Mouse (Mus musculus) gastrocnemius, adult 18-20 months (tissue): ENCODE measurements at regions not wholly inside any gene's neighbourhood (a gene's known extent, or its start where the extent isn't known, plus 50 kb on each side); places are given as distances from the start of the nearest gene placed in this dataset. TPM values are rescaled to one million over a fixed set of nuclear protein-coding genes. Genes with fewer than 3 reads are reported as not detected.
A peak's percentile ranks its signal among the peaks of the same experiment; 100 is the strongest.

Source experiments
- DNase-seq: peaks from one replicate; pipeline ENCODE4 v3.0.0; 2021; ENCODE audit warnings: low spot score
- microRNA-seq: library from miRNA; unstranded; fragments of <30 nt; microRNA quantifications from one replicate; pipeline ENCODE4 v1.2.0, GENCODE M21; 2021

DNA sequence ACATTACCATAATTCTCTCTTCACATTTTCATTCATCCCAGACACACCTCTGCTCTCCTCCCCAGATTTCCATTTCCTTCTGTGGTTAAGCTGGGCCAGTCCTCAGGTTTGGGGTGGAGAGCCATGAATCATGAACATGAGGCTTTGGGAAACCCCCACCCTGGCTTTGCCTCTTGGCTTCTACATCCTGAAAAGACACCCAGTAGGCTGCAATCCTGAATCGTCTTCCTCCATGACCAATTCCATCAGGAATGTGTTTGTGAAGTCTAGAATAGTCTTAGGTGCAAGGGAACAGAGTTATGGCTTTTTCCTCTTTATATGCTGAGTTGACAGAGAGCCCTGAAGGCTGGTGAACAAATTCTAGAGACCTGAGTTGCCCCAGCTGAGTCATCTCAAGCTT lies 87.0 kb upstream of the Klf7 start:
- no peak for DNase-seq

GRCm38 (mm10) chr1:64200387-64201023 lies 78.4 kb upstream of the Klf7 start:
- no peak for DNase-seq

DNA sequence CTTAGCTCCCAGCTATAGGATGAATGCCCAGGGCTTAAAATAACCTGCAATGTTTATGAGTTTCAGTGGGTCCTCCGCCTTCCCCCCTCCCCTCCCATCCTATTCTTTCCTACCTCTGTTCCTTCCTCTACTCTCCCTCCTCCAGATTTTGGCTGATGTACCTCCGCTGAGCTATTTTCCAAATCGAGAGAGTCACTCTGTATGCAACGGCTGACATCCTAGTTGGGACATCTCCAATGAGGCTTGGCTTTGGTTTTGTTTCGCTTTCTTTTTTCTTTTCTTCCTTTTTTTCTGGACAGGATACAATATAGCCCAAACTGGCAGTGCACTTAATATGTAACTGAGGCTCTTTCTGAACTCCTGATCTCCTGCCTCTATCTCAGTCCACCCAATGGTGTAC lies 76.7 kb upstream of the Klf7 start:
- DNase-seq: no peak

DNA sequence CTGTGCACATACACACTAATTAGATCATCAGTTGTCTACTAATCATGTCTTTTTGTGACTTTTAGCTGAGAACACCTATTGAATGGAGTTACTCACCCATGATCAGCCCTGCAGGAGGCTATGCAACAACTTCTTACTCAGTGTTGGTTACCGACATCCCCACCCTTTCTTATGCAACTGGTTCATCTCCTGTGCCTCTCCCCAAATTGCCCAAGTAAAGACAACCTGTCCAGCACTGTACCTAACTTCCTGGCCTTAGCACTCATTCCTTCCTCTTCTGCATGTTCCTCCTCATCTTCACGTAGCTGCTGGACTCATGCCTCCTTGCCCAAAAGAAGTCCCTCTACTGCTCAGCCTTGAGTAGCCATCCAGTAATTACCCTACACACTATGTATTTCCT lies 76.2 kb upstream of the Klf7 start:
- DNase-seq: no peak

DNA sequence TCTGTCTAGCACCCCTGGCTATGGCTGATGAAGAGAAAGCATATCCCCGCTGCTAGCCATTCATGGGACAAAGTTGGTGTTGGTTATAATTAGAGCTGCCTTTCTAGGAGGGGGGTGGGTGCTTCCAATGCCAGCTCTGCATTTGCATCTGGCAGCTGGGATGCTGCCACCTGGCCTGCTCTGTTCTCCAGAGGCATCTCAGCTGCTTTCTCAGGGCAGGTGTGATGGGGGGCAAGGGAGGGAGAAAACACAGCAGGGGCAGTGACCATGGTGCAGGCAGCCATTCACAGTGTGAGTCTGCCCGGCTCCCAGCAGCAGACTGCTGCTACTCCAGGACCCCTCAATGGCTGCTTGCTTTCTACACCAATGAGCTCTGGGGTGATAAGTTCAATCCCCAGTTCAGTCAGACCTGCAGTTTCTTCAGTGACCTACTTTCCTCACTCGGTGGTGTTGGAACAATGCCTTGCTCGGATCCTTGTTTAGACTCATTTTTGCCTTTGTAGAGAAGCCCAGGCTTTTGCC lies 73.9 kb upstream of the Klf7 start:
- DNase-seq: peak; percentile 21

- peak; percentile 9 for DNase-seq
Observed at GRCm38 (mm10) chr1:64195294-64195693, 73.2 kb upstream of the Klf7 start.

DNA sequence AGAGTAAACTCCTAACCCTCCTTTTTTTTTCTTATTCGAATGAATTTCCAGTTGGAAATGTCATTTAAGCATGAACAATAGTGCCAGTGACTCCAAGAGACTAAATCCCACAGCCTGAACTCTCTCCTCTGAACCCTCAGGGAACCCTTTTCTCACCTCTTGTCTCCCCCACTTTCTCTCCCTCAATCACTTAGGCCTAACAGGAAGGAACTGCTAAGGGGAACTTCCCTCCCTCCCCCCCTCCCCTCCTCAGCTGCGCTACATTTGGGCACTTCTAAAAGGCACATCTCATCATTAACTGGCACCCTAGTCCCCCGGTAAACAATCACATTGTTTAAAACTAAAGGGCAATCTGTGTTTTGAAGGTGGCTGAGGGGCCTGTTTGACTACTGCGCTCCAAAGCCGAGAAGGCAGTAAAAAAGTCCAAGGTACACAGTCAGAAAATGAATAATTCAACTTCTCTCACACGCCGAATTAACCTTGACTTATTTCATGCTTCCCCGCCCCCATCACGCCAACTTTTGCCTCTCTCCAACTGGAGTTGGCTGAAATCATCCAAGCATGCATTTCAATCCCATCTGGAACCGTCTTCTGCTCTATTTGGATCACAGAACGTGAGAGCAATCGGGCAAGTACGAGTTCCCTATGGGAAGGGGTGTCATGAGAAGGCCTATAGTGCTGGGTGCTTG lies 71.2 kb upstream of the Klf7 start:
- DNase-seq: no peak

DNA sequence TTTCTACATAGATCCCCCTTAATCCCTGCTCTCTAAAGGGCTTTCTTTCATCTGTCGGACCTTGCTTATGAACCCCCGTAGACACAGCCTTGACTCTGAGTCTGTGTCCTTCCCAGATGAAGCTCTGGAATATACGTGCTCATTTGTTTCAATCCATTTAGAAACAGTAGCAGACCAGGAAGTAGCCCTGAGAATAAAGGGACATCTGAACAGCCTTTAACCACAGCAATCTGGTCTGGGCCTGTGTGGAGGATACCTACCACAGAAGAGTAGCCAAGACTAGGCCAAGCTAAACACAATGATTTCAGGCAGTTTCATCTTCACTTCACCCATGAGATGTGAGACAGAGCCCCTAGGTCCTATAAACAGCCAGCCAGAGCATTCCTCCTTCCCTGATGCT lies 70.7 kb upstream of the Klf7 start:
- no peak for DNase-seq

DNA sequence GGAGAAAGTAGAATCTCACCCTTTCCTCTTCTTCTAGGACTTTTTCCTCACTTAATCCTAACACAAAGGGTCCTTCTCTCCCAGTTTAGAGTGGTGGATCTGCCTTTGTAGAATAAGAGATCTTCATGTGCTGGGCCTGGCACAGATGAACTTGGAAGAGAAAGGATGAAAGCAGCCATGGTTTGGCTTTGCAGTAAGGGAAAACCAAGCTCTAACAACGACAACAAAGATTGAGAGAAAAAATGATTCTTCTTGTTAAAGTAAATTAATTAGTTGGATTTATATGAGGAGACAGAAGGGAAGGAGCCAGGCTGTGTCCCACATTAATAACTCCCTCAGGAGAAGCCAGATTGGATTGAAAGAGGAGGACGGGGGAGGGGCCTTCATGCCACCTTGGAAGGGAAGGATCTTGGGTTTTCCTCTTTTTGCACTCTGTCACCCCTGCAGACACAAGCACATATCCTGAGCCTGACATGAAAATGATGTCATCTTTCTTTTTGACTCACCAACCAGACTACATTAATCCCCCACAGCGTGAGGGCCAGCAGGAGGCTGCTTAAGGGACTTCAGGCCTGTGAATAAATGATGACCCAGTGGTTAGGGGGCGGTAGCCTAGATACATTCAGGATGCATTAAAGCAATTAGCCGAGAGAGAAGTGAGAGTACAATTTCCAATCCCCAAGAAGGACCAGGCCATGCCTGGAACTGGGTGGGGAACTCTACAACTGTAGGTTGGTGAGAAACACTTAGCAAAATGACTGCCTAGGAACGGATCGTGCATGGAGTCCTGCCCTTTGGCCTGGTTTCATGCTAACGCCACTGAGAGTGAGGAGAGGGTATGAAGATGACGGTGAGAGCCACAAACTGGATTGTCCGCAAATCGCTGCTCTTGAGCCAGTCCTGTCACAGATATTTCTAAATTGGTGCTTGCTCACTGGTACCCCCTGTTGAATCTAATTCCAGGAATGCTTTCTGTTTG lies 69.4 kb upstream of the Klf7 start:
- DNase-seq: no peak

GRCm38 (mm10) chr1:64190705-64191104 lies 68.6 kb upstream of the Klf7 start:
- no peak for DNase-seq

DNA sequence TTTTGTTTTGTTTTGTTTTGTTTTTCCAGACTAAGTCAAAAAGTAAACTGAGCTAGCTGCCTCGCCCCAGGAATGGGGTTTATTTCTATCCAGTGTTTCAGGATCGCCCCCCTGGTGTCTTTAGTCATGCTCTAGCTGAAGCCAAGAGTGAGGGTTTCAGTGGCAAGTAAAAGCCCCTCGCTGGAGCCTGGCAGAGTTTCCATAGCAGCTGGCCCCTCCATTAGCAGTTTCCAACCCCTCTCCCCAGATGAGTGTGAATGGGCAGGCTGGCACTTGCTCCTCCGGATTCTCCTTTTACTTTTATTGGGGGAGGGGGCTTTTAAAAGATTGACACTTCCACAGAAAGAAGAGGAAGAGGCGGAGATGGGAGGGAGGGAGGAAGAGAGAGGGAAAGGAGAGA lies 68.0 kb upstream of the Klf7 start:
- DNase-seq: no peak

DNA sequence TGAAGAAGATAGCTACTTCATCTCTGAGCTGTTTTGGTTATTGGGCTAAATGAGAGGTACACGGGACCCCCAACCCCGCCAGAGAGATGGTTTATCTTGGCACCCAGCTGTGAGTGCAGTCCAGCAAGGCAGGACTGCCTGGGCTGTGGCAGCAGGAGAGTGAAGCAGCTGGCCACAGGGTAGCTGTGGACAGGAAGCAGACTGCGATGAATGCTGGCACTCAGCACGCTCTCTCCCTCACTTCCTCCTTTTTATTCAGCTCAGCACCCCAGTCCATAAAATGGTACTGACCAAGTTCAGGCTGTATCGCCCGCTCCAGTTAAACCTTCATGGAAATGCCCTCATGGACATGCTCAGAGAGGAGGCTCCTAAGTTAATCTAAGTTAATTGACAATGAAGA lies 67.4 kb upstream of the Klf7 start:
- peak; percentile 8 for DNase-seq

- DNase-seq: no peak
Observed at GRCm38 (mm10) chr1:64187796-64188513, 65.9 kb upstream of the Klf7 start.

DNA sequence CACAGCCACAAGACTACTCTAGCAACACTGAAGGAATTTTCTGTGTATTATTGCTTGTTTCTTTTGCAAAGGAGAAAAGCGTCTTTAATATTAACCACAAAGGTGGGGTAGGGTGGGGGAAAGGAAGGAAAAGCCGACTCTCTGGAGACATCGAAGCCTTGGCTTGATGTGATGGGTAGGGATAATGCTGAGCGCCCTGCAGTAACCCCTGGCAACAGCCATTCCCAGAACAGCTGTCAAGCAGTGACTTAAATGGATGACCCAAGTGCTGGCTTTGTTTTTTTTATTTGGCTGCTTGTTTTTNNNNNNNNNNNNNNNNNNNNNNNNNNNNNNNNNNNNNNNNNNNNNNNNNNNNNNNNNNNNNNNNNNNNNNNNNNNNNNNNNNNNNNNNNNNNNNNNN lies 51.6 kb upstream of the Klf7 start:
- no peak for DNase-seq

DNA sequence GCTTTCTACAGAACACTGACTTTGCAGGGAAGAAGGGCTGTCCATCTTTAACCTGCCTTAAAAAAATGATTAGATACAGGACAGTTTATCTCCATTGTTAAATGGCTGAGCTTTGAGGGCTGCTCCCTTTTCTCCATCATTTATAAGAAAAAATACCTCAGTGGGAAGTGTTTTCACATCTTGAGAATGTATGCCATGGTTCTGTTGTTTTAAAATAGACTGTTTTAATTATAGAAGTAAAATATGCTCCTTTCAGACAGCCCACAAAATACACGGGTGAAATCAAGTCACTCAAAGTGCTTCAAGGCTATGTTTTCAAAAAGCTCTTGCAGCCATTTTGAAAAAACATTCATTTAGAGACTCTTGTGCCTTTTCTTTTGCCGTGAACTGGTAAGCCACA lies 50.0 kb upstream of the Klf7 start:
- DNase-seq: no peak

Small RNAs in the stretch of these regions (microRNA-seq; reads per million reads assigned to microRNA genes)
- gene Gm25748: not detected
